Mouse (Mus musculus) kidney, postnatal 0 days (tissue): ENCODE measurements around the gene Tmed1. TPM values are rescaled to one million over a fixed set of nuclear protein-coding genes. Genes with fewer than 3 reads are reported as not detected.

Source experiments
- ATAC-seq: fragments of 200-750 bp; cut with Nextera tagmentation; replicated peaks from 2 replicates; pipeline ENCODE4 v1.8.0; 2017; ENCODE audit warnings: low read depth, moderate number of reproducible peaks, moderate TSS enrichment, moderate library complexity; ENCODE audit not compliant: low FRiP score
- DNase-seq: peaks from one replicate; pipeline ENCODE4 v3.0.0-alpha.2; 2016; ENCODE audit warnings: low spot score
- H3K27ac ChIP-seq: fragments of 300-500 bp; sonication (generic); 2 replicates; pipeline ENCODE4 v1.5.1; 2014; ENCODE audit warnings: mild to moderate bottlenecking
- H3K27me3 ChIP-seq: fragments of 300-500 bp; sonication (generic); 2 replicates; pipeline ENCODE4 v1.6.1; 2014; ENCODE audit warnings: low read length, mixed read lengths; ENCODE audit not compliant: insufficient read depth
- H3K36me3 ChIP-seq: fragments of 300-500 bp; sonication (generic); 2 replicates; pipeline ENCODE4 v1.6.1; 2014; ENCODE audit warnings: low read length, mixed read lengths; ENCODE audit not compliant: insufficient read depth
- H3K4me1 ChIP-seq: fragments of 300-500 bp; sonication (generic); replicated peaks from 2 replicates; pipeline ENCODE4 v1.6.1; 2014; ENCODE audit warnings: antibody characterized with exemption, low read length, mixed read lengths; ENCODE audit not compliant: insufficient read depth
- H3K4me2 ChIP-seq: fragments of 300-500 bp; sonication (generic); 2 replicates; pipeline ENCODE4 v1.6.1; 2014; ENCODE audit warnings: mild to moderate bottlenecking, low read length, moderate library complexity, mixed read lengths
- H3K4me3 ChIP-seq: fragments of 300-500 bp; sonication (generic); replicated peaks from 2 replicates; pipeline ENCODE4 v1.5.1; 2014; ENCODE audit warnings: low read depth, low read length
- H3K9ac ChIP-seq: fragments of 300-500 bp; sonication (generic); 2 replicates; pipeline ENCODE4 v1.6.1; 2014; ENCODE audit warnings: low read depth, low read length
- H3K9me3 ChIP-seq: fragments of 300-500 bp; sonication (generic); replicated peaks from 2 replicates; pipeline ENCODE4 v1.6.1; 2016; ENCODE audit warnings: low read length, inconsistent platforms, mixed read lengths
- CTCF ChIP-seq: IDR thresholded peaks from 2 replicates; pipeline ENCODE4 v1.5.1; 2016; ENCODE audit warnings: antibody characterized with exemption, low read depth, mild to moderate bottlenecking, moderate library complexity
- WGBS: fragments of 180-500 bp; shearing (Covaris S2); extraction: QIAGEN DNeasy Blood & Tissue Kit; methylation state at CpG from one replicate; pipeline ENCODE4 v1.1.7; 2014; 5-methylcytosine and 5-hydroxymethylcytosine counted together
- polyA plus RNA-seq: library from polyadenylated mRNA; unstranded; fragments of >200 nt; fragmentation: Nextera tagmentation; extraction: Ambion mirVana; gene quantifications from 2 replicates; pipeline ENCODE4 v1.2.1, GENCODE M21; 2015

Tmed1 gene
- polyA plus RNA-seq, 1 experiment from 2014 or later, result 131 TPM

- Histone ChIP-seq H3K4me1 (0 out of 2 replicates have a peak, but pooled peaks cover 7% of the 10 kb centered on the region), H3K4me2 (peak overlapping the region; percentile 64), H3K36me3 (peaks cover 17% of the 10 kb centered on the region; the same call in 1 of the 2 replicates), H3K4me3 (peak overlapping the region; percentile 68), H3K27ac (peak overlapping the region; percentile 87), H3K9ac (peak overlapping the region; percentile 69), H3K27me3 (no peaks in the 10 kb centered on the region), H3K9me3 (no peaks in the 10 kb centered on the region)
- no peak for TF ChIP-seq CTCF
- 2% methylated on average over 7 of the region's 7 CpGs for WGBS
- ATAC-seq (no peak), DNase-seq (no peak)
Observed at GRCm38 (mm10) chr9:21510689-21511015, 600 bp upstream of the Tmed1 start.

GRCm38 (mm10) chr9:21508871-21509404 lies 1.1 kb downstream of the Tmed1 start:
- peak; percentile 30 for DNase-seq
- H3K27ac ChIP-seq, result peak overlapping the region; percentile 19; the same call in 1 of the 2 replicates

GRCm38 (mm10) chr9:21507753-21508430 lies 2.2 kb downstream of the Tmed1 start:
- Histone ChIP-seq H3K4me2 (no peak overlapping the region), H3K36me3 (peaks cover 31% of the 10 kb centered on the region), H3K27ac (0 out of 2 replicates have a peak overlapping the region, but pooled peaks have one; percentile 37), H3K4me1 (0 out of 2 replicates have a peak, but pooled peaks cover 7% of the 10 kb centered on the region), H3K9ac (0 out of 2 replicates have a peak overlapping the region, but pooled peaks have one; percentile 10), H3K9me3 (no peaks in the 10 kb centered on the region), H3K27me3 (no peaks in the 10 kb centered on the region), H3K4me3 (no peak overlapping the region)
- DNase-seq, result no peak
- no peak for TF ChIP-seq CTCF
- 71% methylated on average over 15 of the region's 15 CpGs for WGBS
- no peak for ATAC-seq

More at GRCm38 (mm10) chr9:21508871-21509404, 1.1 kb downstream of the Tmed1 start:
- 44% methylated on average over 7 of the region's 7 CpGs for WGBS
- Histone ChIP-seq H3K4me2 (peak overlapping the region; percentile 64), H3K27me3 (no peaks in the 10 kb centered on the region), H3K9me3 (no peaks in the 10 kb centered on the region), H3K9ac (peak overlapping the region; percentile 69), H3K4me1 (0 out of 2 replicates have a peak, but pooled peaks cover 7% of the 10 kb centered on the region), H3K36me3 (peaks cover 26% of the 10 kb centered on the region), H3K4me3 (peak overlapping the region; percentile 68)
- ATAC-seq, result no peak
- TF ChIP-seq CTCF, result no peak

GRCm38 (mm10) chr9:21505767-21506166 lies 4.3 kb downstream of the Tmed1 start:
- Histone ChIP-seq H3K36me3 (peaks cover 32% of the 10 kb centered on the region), H3K9me3 (no peaks in the 10 kb centered on the region), H3K4me2 (no peak overlapping the region), H3K27me3 (no peaks in the 10 kb centered on the region), H3K9ac (no peak overlapping the region), H3K4me1 (0 out of 2 replicates have a peak, but pooled peaks cover 7% of the 10 kb centered on the region), H3K4me3 (no peak overlapping the region), H3K27ac (no peak overlapping the region)
- ATAC-seq (no peak), DNase-seq (no peak)
- TF ChIP-seq CTCF, result no peak

GRCm38 (mm10) chr9:21503352-21503751 lies 6.7 kb downstream of the Tmed1 start:
- Histone ChIP-seq H3K27me3 (no peaks in the 10 kb centered on the region), H3K36me3 (peaks cover 37% of the 10 kb centered on the region), H3K27ac (no peak overlapping the region), H3K9ac (no peak overlapping the region), H3K4me3 (no peak overlapping the region), H3K4me1 (no peaks in the 10 kb centered on the region), H3K4me2 (no peak overlapping the region), H3K9me3 (no peaks in the 10 kb centered on the region)
- DNase-seq (no peak), ATAC-seq (no peak)
- WGBS, result 95% methylated on average over 8 of the region's 8 CpGs
- no peak for TF ChIP-seq CTCF

- Histone ChIP-seq H3K36me3 (peaks cover 30% of the 10 kb centered on the region), H3K27ac (no peak overlapping the region), H3K4me3 (no peak overlapping the region), H3K27me3 (no peaks in the 10 kb centered on the region), H3K9me3 (no peaks in the 10 kb centered on the region), H3K4me1 (no peaks in the 10 kb centered on the region), H3K9ac (no peak overlapping the region), H3K4me2 (no peak overlapping the region)
- DNase-seq, result no peak
- no peak for ATAC-seq
- no peak for TF ChIP-seq CTCF
- 71% methylated on average over 12 of the region's 12 CpGs for WGBS
Observed at GRCm38 (mm10) chr9:21498284-21498902, 11.7 kb downstream of the Tmed1 start.
